Mouse (Mus musculus) hindlimb bud, embryonic 11.5 days (tissue): Measurements from ENCODE around the gene Cct2.

Experiments
- DNase-seq: peaks from one replicate; pipeline ENCODE4 v3.0.0-alpha.2; 2012; ENCODE audit warnings: low read depth, low spot score; ENCODE audit errors: extremely low spot score

Cct2 gene

DNA sequence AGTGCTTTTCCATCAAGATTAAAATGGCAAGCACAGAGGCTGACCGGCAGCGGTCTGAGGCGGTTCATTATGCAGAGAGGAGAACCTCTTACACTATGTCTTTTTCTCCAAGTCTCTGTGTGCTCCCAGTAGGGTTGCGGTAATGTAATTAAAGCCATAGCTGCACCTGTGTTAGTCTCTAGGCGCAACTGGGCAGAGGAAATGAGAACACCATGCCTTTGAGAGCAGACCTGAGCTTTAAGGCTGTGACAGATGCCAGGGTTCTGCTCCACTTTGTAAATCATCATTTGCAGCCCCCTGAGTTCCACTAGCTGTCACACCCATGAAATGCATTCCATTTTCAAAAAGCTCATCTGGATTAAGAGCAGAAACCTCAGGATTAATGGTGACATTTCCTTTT is 58.9 kb downstream of the Cct2 start:
- DNase-seq: no peak
